32 mouse cellular contexts compared by ENCODE assay signal in genomic region chr1:18524485-18524884, GRCm38 (mm10).
"Had no signal": no experiment of that assay in that cellular context is flagged by ENCODE, and none has a peak within 500 bp of the region (broad histone marks: within the 10 kb centered on the region; RNA-seq: fewer than 3 reads in every experiment).

No protein-coding gene starts in this region.

- DNase-seq: left cerebral cortex, postnatal 4 days; liver; liver, embryonic 13.5 days; liver, postnatal 0 days; lung, adult 18-20 months; lung, adult 2 months; lung, embryonic 14.5 days; lung, postnatal 10 days; lung, postnatal 14 days; lung, postnatal 36 days; lung, postnatal 4 days; midbrain, embryonic 14.5 days had no signal

- H3K9ac ChIP-seq: limb, embryonic 12.5 days; limb, embryonic 13.5 days; limb, embryonic 15.5 days; liver, embryonic 12.5 days; liver, embryonic 13.5 days; liver, embryonic 14.5 days; liver, embryonic 15.5 days; liver, postnatal 0 days; lung, embryonic 14.5 days; lung, embryonic 15.5 days; midbrain, embryonic 12.5 days; midbrain, embryonic 13.5 days; midbrain, embryonic 15.5 days; neural tube, embryonic 12.5 days had no signal

- H3K4me3 ChIP-seq: limb, embryonic 10.5 days; limb, embryonic 12.5 days; limb, embryonic 13.5 days; limb, embryonic 15.5 days; liver, embryonic 12.5 days; liver, embryonic 13.5 days; liver, embryonic 15.5 days; lung, embryonic 15.5 days; megakaryocyte, embryonic 14.5 days; midbrain, embryonic 10.5 days; midbrain, embryonic 12.5 days; midbrain, embryonic 13.5 days; midbrain, embryonic 15.5 days; myocyte; neural tube, embryonic 12.5 days had no signal

- H3K4me2 ChIP-seq: limb, embryonic 12.5 days; limb, embryonic 13.5 days; limb, embryonic 15.5 days; liver, embryonic 11.5 days; liver, embryonic 12.5 days; liver, embryonic 13.5 days; liver, embryonic 15.5 days; lung, embryonic 14.5 days; lung, embryonic 15.5 days; midbrain, embryonic 11.5 days; midbrain, embryonic 12.5 days; midbrain, embryonic 13.5 days; midbrain, embryonic 15.5 days; neural tube, embryonic 12.5 days had no signal

- H3K36me3 ChIP-seq: limb, embryonic 10.5 days; limb, embryonic 12.5 days; limb, embryonic 13.5 days; limb, embryonic 15.5 days; liver, embryonic 12.5 days; liver, embryonic 13.5 days; liver, embryonic 15.5 days; lung, embryonic 15.5 days; midbrain, embryonic 10.5 days; midbrain, embryonic 12.5 days; midbrain, embryonic 13.5 days; midbrain, embryonic 15.5 days; neural tube, embryonic 12.5 days had no signal

- H3K27me3 ChIP-seq: limb, embryonic 12.5 days; limb, embryonic 13.5 days; limb, embryonic 15.5 days; liver, embryonic 12.5 days; liver, embryonic 13.5 days; liver, embryonic 15.5 days; lung, embryonic 15.5 days; megakaryocyte, embryonic 14.5 days; midbrain, embryonic 12.5 days; midbrain, embryonic 13.5 days; midbrain, embryonic 15.5 days; neural tube, embryonic 12.5 days had no signal

- H3K4me1 ChIP-seq: limb, embryonic 10.5 days; limb, embryonic 12.5 days; limb, embryonic 13.5 days; limb, embryonic 15.5 days; liver, embryonic 12.5 days; liver, embryonic 13.5 days; liver, embryonic 15.5 days; lung, embryonic 15.5 days; megakaryocyte, embryonic 14.5 days; midbrain, embryonic 10.5 days; midbrain, embryonic 12.5 days; midbrain, embryonic 13.5 days; midbrain, embryonic 15.5 days; neural tube, embryonic 12.5 days had no signal

- H3K27ac ChIP-seq: limb, embryonic 10.5 days; limb, embryonic 12.5 days; limb, embryonic 13.5 days; limb, embryonic 15.5 days; liver, embryonic 12.5 days; liver, embryonic 13.5 days; liver, embryonic 14.5 days; liver, embryonic 15.5 days; lung, embryonic 15.5 days; macrophage; midbrain, embryonic 10.5 days; midbrain, embryonic 12.5 days; midbrain, embryonic 13.5 days; midbrain, embryonic 15.5 days; neural tube, embryonic 12.5 days had no signal

- H3K9me3 ChIP-seq: limb, embryonic 10.5 days; limb, embryonic 12.5 days; limb, embryonic 13.5 days; limb, embryonic 15.5 days; liver, embryonic 12.5 days; liver, embryonic 13.5 days; liver, embryonic 15.5 days; lung, embryonic 15.5 days; megakaryocyte, embryonic 14.5 days; midbrain, embryonic 10.5 days; midbrain, embryonic 12.5 days; midbrain, embryonic 13.5 days; midbrain, embryonic 15.5 days; neural tube, embryonic 12.5 days had no signal

- ATAC-seq: liver, embryonic 12.5 days; liver, postnatal 0 days; lung, postnatal 0 days; midbrain, embryonic 13.5 days; midbrain, embryonic 15.5 days; midbrain, embryonic 16.5 days had no signal
